Mouse (Mus musculus) E14TG2a.4 (cell line): Measurements from ENCODE around the gene Lrp5.

Source experiments
- H3K27me3 ChIP-seq: 2 replicates; pipeline ENCODE4 v1.6.1; 2014; ENCODE audit warnings: low read length, control low read depth; ENCODE audit not compliant: insufficient read depth
- H3K36me3 ChIP-seq: 2 replicates; pipeline ENCODE4 v1.6.1; 2014; ENCODE audit warnings: low read length, control low read depth; ENCODE audit not compliant: insufficient read depth
- H3K4me1 ChIP-seq: replicated peaks from 2 replicates; pipeline ENCODE4 v1.6.1; 2014; ENCODE audit warnings: low read depth, low read length, control low read depth
- H3K4me3 ChIP-seq: replicated peaks from 2 replicates; pipeline ENCODE4 v1.5.1; 2014; ENCODE audit warnings: mild to moderate bottlenecking, low read length
- H3K9me3 ChIP-seq: 2 replicates; pipeline ENCODE4 v1.6.1; 2014; ENCODE audit warnings: low read length, control low read depth
- CTCF ChIP-seq: conservative IDR thresholded peaks from 2 replicates; pipeline ENCODE4 v1.5.1; 2014; ENCODE audit warnings: low read length
- NANOG ChIP-seq: IDR thresholded peaks from 2 replicates; pipeline ENCODE4 v1.6.1; 2014; ENCODE audit warnings: borderline replicate concordance, low read length, mixed read lengths
- POU5F1 ChIP-seq: IDR thresholded peaks from 2 replicates; pipeline ENCODE4 v1.6.1; 2014; ENCODE audit warnings: low read length, borderline replicate concordance

Gene Lrp5

DNA sequence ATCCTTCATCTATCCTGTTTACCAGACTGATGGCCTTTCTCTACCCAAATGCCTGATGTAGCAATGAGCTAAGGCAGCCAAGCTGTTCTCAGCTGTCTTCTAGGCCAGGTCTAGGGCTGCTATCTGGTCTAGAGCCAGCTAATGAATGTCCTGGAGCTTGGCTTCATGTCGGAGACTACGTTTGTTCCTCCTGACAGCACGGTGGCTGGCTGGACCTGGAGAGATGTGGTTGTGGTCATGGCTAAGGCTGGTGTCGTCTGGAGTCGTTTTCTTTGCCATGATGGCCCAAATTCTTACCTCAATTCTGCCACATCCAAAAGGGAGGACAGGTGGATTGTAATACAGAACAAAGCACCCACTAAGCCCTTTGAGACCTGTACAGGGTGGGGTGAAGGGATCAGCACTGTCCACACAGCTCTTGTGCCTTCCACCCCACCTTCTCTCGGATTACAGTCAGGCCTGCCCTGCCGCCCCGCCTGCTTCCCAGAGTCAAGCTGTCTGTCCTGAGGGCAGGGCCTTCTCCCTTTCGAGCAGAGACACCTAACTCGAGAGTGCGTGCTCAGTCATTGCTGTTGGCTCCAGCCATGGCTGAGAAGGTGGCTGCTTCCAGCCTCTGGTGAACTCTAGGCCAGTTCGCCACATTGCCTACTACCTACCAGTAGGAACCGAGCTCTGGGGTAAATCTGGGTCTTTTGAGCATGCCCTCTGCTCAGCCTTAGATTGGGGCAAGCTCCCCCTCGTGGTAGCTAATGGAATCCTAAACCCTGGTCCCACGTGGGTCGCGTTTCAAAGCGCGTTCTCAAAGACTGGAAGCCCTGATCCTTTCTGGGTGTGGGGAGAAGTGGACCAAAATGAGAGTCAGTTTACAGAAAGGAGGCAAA, 32.4 kb upstream of the Lrp5 start:
- H3K27me3 ChIP-seq = no peaks in the 10 kb centered on the region
- peaks cover 55% of the 10 kb centered on the region for H3K4me1 ChIP-seq
- TF ChIP-seq CTCF (peak; percentile 67), POU5F1 (no peak), NANOG (no peak)
- H3K4me3 ChIP-seq = peak overlapping the region; percentile 75
- no peaks in the 10 kb centered on the region for H3K9me3 ChIP-seq
- H3K36me3 ChIP-seq = peaks cover 52% of the 10 kb centered on the region

DNA sequence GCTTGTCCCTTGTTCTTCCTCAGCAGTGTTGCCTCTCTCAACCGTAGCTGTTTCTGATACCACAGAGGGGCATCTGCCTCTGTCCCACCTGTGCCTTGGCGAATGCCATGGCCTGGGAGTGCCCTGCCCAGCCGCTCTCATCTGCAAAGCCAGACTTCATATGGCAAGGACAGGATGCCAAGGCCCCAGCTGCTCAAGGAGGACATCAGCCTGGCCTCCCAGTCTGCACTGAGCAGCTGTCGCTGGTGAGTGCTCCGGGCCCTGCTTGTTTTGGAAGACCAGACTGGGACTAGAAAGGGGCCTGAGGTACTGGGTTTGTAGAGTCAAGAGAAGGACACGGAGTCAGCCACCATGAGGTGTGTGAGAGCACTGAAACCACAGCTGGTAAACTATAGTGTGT, 28.0 kb upstream of the Lrp5 start:
- TF ChIP-seq NANOG (no peak), CTCF (no peak), POU5F1 (no peak)
- Histone ChIP-seq H3K36me3 (peaks cover 83% of the 10 kb centered on the region), H3K27me3 (no peaks in the 10 kb centered on the region), H3K4me3 (no peak overlapping the region), H3K9me3 (no peaks in the 10 kb centered on the region), H3K4me1 (peaks cover 63% of the 10 kb centered on the region)

DNA sequence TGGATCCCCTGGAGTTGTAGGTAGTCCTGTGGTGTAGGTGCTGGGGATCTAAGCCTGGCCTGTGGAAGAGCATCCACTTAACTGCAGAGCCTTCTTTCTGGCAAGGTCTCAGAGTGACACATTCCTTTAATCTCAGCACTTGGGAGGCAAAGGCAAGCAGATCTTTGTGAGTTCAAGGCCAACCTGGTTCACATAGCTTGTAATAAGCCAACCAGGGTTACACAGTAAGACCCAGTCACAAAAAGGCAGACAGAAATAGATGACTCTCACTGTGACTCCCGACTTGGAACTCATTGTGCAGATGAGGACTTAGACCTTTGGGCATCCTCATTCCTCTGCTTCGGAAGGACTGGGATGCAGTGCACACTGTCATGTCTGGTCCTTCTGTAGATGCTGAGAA, 24.1 kb upstream of the Lrp5 start:
- H3K4me3 ChIP-seq = no peak overlapping the region
- H3K36me3 ChIP-seq = peaks cover 48% of the 10 kb centered on the region
- no peaks in the 10 kb centered on the region for H3K27me3 ChIP-seq
- peaks cover 63% of the 10 kb centered on the region for H3K4me1 ChIP-seq
- no peaks in the 10 kb centered on the region for H3K9me3 ChIP-seq
- TF ChIP-seq NANOG (no peak), CTCF (no peak), POU5F1 (no peak)

DNA sequence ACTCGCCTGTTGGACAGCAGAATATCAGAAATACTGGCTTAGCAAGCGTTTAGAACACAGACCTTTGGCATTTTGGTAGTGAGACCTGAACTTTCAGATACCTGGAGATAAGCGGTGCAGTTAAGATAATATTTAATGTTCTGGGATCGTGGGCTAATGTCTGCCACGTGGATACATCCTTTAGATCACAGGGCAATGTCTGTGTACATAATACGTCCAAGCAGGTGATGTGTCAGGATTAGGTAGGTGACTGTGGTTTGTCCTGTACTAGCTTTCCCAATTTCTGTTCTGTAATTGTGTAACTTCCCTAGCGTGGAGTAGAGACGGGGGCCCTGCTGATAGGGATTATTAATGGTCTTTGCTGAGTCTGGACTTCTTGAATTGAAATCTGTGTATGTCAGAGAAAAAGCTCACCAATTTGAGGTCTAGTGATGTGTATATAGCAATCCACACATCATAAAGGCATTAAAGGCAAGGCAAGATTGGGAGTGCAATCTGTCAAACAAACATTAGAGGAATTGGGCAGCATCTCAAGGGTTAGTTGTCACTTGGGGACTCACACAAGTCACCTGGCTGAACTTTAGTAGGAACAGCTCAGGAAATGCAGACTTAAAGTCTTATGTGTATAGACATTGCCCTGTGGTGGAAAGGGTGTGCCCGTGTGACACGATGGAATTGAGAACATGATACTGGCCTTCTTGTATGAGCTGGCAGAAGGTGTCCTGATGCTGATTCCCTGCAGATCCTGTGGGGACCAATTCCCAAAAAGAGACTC, 22.8 kb upstream of the Lrp5 start:
- Histone ChIP-seq H3K36me3 (peaks cover 36% of the 10 kb centered on the region), H3K4me1 (peaks cover 59% of the 10 kb centered on the region), H3K9me3 (no peaks in the 10 kb centered on the region), H3K4me3 (peak overlapping the region; percentile 98), H3K27me3 (no peaks in the 10 kb centered on the region)
- no peak for TF ChIP-seq POU5F1
- TF ChIP-seq NANOG = no peak

DNA sequence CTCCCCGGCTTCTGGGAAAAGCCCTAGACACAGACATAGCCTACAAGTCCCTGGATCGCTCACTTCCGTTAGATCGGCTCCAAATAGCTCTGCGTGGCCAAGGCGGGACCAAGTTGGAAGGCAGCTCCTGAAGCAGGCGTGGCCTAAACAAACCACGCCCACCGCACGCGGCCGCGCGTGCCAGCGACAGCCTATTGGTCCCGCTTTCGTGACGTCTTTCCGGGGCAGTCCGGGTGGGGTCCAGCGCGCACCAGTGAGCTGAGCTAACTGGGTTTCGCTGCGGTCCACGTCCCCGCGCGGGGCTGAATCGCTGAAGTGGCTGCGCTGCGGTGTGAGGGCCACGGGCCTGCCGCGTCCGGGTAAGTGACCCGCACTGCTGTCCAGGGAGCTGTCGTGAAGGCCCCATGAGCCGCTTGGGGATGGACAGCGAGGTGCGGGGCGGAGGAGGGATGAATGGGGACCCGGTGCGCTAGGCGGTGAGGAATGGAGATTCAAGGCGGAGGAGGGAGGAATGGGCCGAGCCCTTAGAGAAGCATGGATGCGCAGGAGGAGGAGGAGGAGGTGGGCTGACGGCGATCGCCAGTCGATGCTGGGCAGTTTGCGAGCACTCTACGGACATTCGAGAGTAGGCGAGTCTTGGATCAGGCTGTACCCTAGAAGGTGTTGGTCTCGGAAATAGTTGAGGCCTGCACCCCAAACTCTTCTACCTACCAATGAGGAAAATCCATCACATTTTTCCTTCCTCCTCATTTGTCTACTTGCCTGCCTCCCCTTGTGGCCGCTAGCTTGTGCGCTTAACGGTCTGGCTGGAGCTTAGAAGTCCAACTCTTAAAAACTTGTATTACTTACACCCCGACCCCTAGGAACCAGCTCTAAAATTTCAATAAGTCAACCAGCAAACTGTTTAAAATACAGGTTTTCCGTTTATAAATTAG, 22.0 kb upstream of the Lrp5 start, which contains the start of gene 1810055G02Rik:
TSS of gene 1810055G02Rik (plus strand) at position 216 of the 935 bp plus-strand sequence.
- no peaks in the 10 kb centered on the region for H3K27me3 ChIP-seq
- H3K4me3 ChIP-seq = peak within 1 kb of the TSS; percentile 98
- TF ChIP-seq NANOG (no peak), POU5F1 (no peak), CTCF (no peak)
- H3K9me3 ChIP-seq = no peaks in the 10 kb centered on the region
- peaks cover 55% of the 10 kb centered on the region for H3K4me1 ChIP-seq
- H3K36me3 ChIP-seq = peaks cover 29% of the 10 kb centered on the region

DNA sequence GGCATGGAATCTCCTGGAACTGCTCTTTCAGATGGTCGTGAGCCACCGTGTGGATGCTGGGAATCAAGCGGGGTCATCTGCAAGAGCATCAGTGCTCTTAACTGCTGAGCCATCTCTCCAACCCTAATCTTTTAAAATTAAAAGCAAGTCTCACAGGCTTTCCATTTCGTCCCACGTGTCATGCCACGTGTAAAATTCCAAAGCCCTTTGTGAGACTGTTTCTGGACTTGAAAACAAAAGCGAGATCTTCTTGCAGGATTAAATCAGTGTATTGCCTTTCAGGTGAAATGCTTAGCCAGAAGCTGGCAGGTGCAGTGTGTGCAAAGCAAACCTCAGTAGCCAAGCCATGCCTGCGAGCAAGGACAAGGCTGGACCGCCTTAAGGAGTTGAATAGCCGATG, 21.2 kb upstream of the Lrp5 start:
- TF ChIP-seq NANOG = no peak
- TF ChIP-seq POU5F1 = no peak
- TF ChIP-seq CTCF = no peak
- H3K4me1 ChIP-seq = peaks cover 47% of the 10 kb centered on the region
- H3K9me3 ChIP-seq = no peaks in the 10 kb centered on the region
- H3K27me3 ChIP-seq = no peaks in the 10 kb centered on the region
- peak overlapping the region; percentile 98 for H3K4me3 ChIP-seq
- H3K36me3 ChIP-seq = peaks cover 21% of the 10 kb centered on the region

DNA sequence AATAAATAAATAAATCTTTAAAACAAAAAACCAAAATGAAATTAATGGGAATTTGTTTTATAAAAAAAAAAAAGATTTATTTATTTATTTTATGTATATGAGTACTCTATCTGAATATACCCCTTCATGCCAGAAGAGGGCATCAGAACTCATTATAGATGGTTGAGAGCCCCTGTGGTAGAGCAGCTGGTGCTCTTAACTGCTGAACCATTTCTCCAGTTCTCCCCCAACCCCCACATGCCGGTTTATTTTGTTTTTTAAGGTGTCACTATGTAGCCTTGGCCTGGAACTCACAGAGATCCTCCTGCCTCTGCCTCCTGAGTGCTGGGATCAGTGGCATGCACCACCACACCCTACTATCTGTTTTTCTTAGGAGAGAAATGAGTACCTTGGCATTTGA, 19.9 kb upstream of the Lrp5 start:
- H3K4me3 ChIP-seq = 0 out of 2 replicates have a peak overlapping the region, but pooled peaks have one; percentile 98
- H3K4me1 ChIP-seq = peaks cover 44% of the 10 kb centered on the region
- peaks cover 11% of the 10 kb centered on the region for H3K36me3 ChIP-seq
- H3K9me3 ChIP-seq = no peaks in the 10 kb centered on the region
- no peak for TF ChIP-seq NANOG
- TF ChIP-seq CTCF = 0 out of 2 replicates have a peak, but pooled peaks have one; percentile 21
- TF ChIP-seq POU5F1 = no peak
- no peaks in the 10 kb centered on the region for H3K27me3 ChIP-seq

DNA sequence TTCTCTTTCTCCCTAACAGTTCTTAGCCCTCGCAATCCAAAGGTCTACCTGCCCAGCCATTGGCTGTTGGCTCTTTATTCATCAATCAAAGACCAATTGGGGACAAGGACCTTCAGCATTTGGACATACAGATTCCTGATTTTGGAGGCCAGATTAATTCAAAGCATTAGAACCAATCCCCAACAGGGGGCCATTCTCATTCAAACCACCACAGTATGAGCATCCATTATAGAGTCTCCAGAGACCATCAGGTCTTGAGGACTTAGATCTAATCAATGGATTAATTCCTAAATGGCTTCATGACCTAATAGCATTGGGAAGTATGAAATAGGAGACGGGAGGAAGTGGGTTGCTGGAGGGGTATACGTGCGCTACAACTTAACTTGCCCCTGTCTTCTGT, 16.1 kb upstream of the Lrp5 start:
- Histone ChIP-seq H3K4me3 (no peak overlapping the region), H3K27me3 (no peaks in the 10 kb centered on the region), H3K36me3 (no peaks in the 10 kb centered on the region), H3K4me1 (peaks cover 30% of the 10 kb centered on the region), H3K9me3 (no peaks in the 10 kb centered on the region)
- TF ChIP-seq CTCF = no peak
- peak; percentile 60 for TF ChIP-seq NANOG
